Mouse (Mus musculus) embryonic fibroblast, embryonic 13.5 days (primary cell): Measurements from ENCODE around the gene Rassf7. TPM values are rescaled to one million over a fixed set of nuclear protein-coding genes. Genes with fewer than 3 reads are reported as not detected.

Experiments used
- H3K27ac ChIP-seq: 2 replicates; pipeline ENCODE4 v1.5.1; 2012; ENCODE audit warnings: low read length, control low read depth, inconsistent platforms; ENCODE audit not compliant: insufficient read depth
- H3K4me1 ChIP-seq: 2 replicates; pipeline ENCODE4 v1.6.1; 2011; ENCODE audit warnings: low read length; ENCODE audit not compliant: control insufficient read depth, insufficient read depth
- H3K4me3 ChIP-seq: 2 replicates; pipeline ENCODE4 v1.5.1; 2011; ENCODE audit warnings: mild to moderate bottlenecking, control low read depth, low read length; ENCODE audit not compliant: insufficient read depth
- CTCF ChIP-seq: IDR thresholded peaks from 2 replicates; pipeline ENCODE4 v1.5.1; 2011; ENCODE audit warnings: mild to moderate bottlenecking, control low read depth, low read length, moderate library complexity, borderline replicate concordance; ENCODE audit not compliant: insufficient read depth
- POLR2A ChIP-seq: IDR thresholded peaks from 2 replicates; pipeline ENCODE4 v1.6.1; 2011; ENCODE audit warnings: low read depth, mild to moderate bottlenecking, control low read depth, low read length, moderate library complexity
- polyA plus RNA-seq: library from polyadenylated mRNA; stranded (reverse); fragments of >200 nt; gene quantifications from 2 replicates; pipeline ENCODE4 v1.2.4, GENCODE M21; 2011; ENCODE audit warnings: low read depth; ENCODE audit not compliant: missing spikeins, insufficient read length

Gene Rassf7
- polyA plus RNA-seq, 1 experiment = 5.8 TPM

DNA sequence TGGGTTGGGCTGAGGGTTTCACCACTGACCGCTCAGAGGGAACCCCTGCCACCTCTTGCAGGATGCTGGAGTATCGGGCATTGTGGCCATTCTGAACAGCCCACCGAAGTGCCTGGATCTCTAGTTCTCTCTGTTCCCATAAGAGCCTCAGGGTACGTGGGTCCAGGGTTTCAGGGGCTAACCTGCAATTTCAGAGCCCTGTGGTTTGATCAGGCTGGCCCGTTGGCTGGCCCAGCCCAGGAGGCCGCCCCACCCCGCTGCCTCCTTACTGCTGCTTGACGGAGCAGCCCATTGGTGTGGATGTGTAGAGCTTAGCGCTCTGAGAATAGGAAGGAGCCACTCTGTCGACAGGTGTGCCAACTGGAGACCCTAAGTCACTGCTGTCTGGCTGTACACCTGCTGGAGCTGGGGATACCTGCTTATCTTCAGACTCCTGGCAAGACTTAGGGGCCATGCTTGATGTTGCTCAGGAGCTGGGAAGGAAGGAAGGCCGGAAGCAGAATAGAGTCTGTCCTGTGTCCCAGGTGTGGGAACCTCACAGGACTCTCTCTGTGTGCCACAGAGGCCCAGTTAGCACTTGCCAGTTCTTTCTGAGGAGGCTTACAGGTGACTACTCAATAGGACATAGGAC lies 1.9 kb upstream of the Rassf7 start, which contains the start of gene Lmntd2:
Lmntd2 (minus strand) TSS at position 476 of the 631 bp plus-strand sequence.
- no peak within 1 kb of the TSS for H3K27ac ChIP-seq
- TF ChIP-seq CTCF = no peak
- no peaks in the 10 kb centered on the region for H3K4me1 ChIP-seq
- peak within 1 kb of the TSS; percentile 74; the same call in 1 of the 2 replicates for H3K4me3 ChIP-seq

DNA sequence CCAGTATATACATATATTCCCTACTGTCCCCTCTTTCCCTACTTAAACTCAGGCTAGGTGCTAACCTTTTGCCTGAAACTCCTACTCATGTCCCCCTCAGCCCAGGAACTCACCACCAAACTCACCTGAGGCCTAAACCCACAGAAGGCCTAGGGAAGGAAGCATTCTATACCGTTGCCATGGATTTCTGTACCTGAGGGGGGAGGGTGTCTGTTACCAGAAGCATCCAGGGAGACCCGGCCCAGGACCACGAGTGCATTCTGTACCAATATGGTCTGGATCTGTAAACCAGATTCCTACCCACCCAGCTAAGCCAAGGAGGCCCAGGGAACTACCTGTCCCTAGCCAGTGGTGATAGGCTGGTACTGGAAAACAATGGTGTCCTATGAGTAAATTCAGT lies 1.4 kb upstream of the Rassf7 start:
- Histone ChIP-seq H3K4me3 (no peak overlapping the region), H3K27ac (no peak overlapping the region), H3K4me1 (no peaks in the 10 kb centered on the region)
- TF ChIP-seq POLR2A (no peak), CTCF (no peak)

DNA sequence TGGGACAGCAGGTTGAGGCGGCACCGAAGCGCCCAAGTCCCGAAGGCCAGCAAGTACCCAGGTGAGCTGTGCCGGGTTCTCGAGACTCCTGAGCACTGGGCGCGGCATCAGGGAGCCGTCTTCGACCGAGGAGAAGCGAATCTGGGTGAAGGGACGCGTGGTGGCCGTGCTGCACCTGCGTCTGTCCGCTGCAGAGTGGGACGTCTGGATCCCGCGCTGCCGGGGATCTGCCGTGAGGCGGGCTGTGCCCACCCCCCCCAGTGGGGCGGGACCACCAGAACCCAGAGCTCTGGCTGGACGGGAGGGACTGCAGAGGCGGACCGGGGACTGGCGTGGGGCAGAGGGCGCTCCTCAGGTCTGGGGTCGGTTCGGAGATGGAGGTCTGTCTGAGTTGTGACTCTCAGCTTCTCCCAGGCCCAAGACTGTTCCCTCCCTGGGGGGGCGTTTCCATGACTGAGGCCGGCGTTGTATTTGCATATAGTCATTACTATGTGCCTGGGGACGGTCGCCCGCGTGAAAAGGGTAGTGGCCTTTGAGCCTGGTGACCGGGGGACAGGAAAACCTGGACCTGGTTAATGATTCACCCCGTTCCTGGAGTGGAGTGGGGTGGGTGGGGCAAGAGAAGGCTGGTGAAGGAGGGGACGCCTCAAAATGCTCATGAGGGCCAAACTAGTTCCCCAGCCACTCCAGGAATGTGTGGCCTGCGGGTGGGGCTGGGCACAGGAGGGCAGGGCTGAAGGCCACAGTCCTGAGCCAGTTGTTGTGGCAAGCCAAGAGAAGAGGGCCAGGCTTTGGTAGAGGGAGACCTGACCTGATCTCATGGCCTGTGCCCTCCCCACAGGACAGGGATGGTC lies 447 bp downstream of the Rassf7 start:
- no peak overlapping the region for H3K27ac ChIP-seq
- peak; percentile 40 for TF ChIP-seq POLR2A
- no peak for TF ChIP-seq CTCF
- H3K4me3 ChIP-seq = peak overlapping the region; percentile 74
- H3K4me1 ChIP-seq = no peaks in the 10 kb centered on the region

DNA sequence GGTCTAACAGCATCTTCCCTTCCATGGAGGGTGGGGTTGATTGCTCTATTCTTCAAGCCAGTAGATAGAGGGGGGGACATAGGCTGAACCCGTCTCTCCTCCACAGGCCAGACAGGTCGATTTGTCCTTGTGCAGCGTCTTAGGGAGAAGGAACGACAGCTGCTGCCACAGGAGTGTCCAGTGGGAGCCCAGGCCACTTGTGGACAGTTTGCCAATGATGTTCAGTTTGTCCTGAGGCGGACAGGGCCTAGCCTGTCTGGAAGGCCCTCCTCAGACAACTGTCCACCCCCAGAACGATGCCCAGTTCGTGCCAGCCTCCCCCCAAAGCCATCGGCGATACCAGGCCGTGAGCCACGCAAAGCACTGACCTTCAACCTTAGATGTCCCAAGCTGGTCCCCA lies 1.2 kb downstream of the Rassf7 start:
- H3K4me1 ChIP-seq = no peaks in the 10 kb centered on the region
- no peak overlapping the region for H3K27ac ChIP-seq
- no peak for TF ChIP-seq CTCF
- TF ChIP-seq POLR2A = no peak
- H3K4me3 ChIP-seq = peak overlapping the region; percentile 74; the same call in 1 of the 2 replicates

DNA sequence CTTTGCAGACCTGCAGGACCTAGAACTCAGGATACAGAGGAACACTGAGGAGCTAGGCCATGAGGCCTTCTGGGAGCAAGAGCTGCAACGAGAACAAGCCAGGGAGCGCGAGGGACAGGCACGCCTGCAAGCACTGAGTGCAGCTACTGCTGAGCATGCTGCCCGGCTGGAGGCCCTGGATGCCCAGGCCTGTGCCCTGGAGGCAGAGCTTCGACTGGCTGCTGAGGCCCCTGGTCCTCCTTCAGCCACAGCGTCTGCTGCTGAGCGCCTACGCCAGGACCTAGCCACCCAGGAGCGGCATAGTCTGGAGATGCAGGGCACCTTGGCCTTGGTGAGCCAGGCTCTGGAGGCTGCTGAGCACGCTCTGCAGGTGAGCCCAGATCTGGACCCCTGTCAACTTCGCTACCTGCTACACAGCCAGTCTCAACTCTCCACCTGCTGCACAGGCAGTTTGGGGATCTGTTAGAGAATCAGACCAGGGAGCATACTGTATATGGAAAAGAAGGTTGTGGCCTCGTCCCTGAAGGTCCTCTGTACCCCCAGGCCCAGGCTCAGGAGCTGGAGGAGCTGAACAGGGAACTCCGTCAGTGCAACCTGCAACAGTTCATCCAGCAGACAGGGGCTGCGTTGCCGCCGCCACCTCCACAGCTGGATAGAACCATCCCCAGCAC lies 1.8 kb downstream of the Rassf7 start:
- TF ChIP-seq CTCF (no peak), POLR2A (no peak; the same call in none of the 2 replicates)
- no peak overlapping the region for H3K4me3 ChIP-seq
- no peak overlapping the region for H3K27ac ChIP-seq
- H3K4me1 ChIP-seq = peaks cover 3% of the 10 kb centered on the region; the same call in 1 of the 2 replicates

DNA sequence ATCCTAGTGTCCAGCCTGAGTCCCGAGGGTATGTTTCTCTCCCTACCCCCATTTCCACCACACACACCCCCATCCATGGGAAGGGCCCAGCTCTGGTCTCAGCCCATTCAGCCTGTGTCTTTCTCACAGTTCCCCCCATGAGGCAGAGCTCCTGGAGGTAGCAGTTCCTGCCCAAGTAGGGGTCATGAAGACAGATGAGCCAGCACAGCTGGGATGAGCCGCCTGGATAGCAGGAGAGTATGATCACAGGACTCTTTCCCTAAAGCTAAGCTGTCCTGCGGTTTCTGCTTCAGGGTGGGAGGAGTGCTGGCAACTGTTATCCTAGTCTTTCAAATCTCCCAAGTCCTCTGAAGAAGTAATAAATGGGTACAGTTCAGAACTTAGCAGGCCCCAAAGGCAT lies 2.5 kb downstream of the Rassf7 start:
- no peak overlapping the region for H3K4me3 ChIP-seq
- H3K27ac ChIP-seq = no peak overlapping the region
- peaks cover 3% of the 10 kb centered on the region; the same call in 1 of the 2 replicates for H3K4me1 ChIP-seq
- TF ChIP-seq CTCF (no peak), POLR2A (no peak)

DNA sequence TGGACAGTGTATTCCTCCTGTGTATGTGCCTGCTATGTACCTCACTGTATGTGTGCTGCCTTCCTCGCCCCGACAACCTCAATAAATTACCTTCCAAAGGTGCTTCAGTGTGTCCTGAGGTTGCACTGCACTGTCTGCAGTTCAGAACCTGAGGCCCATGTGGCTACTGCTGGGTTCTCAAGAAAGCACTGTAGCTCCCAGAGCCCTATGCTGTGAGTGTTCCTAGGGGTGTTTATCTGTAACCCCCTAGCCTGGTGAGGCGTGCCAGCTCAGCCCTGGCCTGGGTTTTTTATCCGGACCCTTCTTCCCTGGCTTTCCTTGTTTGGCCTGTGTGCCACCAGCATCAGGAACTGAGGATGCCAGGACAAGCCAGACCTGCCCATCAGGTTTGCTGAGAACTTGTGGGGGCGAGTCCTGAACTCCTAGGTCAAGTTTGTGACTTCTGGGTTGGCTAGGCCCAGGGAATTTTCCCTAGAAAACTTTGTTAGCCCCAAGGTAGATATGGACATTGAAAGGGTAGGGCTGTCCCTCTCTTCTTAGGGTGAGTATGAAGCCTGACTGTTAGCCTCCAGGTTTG lies 3.0 kb downstream of the Rassf7 start:
- TF ChIP-seq CTCF (no peak), POLR2A (no peak)
- peaks cover 3% of the 10 kb centered on the region; the same call in 1 of the 2 replicates for H3K4me1 ChIP-seq
- no peak overlapping the region for H3K27ac ChIP-seq

DNA sequence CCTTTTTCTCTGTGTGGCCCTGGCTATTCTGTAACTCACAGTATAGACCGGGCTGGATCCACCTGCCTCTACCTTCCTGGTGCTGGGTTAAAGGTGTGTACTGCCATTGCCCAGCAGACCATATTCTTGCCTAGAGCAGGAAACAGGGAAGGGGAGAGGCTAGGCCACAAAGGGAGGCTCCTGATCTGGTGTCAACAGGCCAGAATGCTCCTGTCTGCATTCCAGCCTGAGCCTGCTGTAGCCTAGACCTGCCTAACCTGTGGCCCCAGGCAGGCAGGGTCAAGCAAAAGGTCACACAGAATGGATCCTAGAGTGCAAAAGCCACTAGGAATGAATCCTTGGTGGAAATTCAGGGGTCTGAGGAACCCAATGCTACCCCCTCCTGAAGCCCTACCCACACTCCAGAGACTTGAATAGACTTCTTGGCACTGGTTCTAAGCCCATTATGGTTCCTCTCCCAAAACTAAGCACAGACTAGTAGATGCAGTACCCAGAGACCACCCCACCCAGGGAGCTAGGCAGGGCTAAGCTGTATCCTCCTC lies 4.0 kb downstream of the Rassf7 start:
- no peak overlapping the region for H3K27ac ChIP-seq

More for the DNA sequence above, 3.0 kb downstream of the Rassf7 start:
- H3K4me3 ChIP-seq = no peak overlapping the region

DNA sequence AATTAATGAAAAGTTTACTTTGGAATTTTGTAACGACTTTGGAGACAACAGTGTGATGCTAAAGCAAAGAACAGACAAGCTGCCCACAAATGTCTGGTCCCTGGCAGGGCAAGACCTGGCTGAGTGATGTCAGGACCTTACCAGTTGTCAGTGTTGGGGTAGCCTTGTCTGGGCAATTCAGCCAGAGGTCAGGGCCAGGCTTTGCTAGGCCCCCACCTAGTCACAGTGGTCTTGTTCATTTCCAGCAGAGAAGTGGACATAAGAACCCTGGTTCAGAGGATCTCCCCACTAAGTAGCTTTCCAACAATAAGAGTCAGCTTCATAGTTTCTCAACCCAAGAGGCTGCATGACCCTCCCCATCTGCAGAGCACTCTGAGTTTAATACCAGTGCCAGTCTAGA lies 4.7 kb downstream of the Rassf7 start:
- H3K4me3 ChIP-seq = no peak overlapping the region

More for the DNA sequence above, 4.0 kb downstream of the Rassf7 start:
- Histone ChIP-seq H3K4me1 (peaks cover 3% of the 10 kb centered on the region; the same call in 1 of the 2 replicates), H3K4me3 (no peak overlapping the region)
- TF ChIP-seq CTCF = no peak
- TF ChIP-seq POLR2A = no peak

More for the DNA sequence above, 4.7 kb downstream of the Rassf7 start:
- TF ChIP-seq CTCF (no peak), POLR2A (no peak)
- no peak overlapping the region for H3K27ac ChIP-seq
- H3K4me1 ChIP-seq = peaks cover 3% of the 10 kb centered on the region; the same call in 1 of the 2 replicates
